Mouse (Mus musculus): ENCODE data around the gene Slc25a27. TPM values are rescaled to one million over a fixed set of nuclear protein-coding genes. Genes with fewer than 3 reads are reported as not detected.

The Slc25a27 gene
- total RNA-seq, 2 experiments from 2014 or later = 1.7 to 3.2 TPM

DNA sequence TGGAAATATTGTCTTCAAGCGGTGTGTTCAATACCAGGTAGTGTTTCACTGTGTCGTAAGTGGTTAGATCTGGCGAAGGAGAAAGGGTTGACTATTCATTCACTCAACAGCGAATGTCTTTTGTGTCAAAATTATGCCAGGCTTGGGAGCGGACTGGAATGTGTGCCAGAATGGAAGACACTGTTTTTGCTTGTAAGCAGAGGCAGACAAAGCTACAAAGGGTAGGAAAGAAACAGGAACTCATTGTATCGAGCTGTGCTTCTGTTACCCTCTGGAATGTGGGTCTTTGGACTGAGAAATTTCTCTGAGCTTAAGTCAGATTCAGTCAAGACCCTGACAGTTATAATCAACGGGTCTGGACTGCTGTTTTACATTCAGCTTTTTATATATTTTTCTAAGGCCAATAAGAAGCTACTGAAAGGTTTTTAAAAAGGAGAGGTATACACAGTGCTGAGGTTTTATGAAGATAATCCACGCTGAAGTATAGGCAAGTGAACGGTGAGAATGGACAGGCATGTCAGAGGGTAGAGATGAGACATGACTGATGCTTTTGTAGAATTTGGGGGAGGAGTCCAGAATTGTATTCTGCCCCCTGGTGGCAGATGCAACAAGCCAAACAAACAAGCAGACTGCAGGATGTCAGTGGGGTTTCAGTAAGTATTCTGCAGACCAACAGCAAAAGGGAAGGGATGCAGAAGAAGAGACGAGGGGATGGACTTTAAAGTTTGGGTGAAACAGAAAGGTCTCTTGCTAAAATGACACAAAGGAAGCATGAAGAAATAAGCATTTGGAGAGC, 17.2 kb downstream of the Slc25a27 start:
- peak in 1 of 2 experiments; percentile 35 for DNase-seq

DNA sequence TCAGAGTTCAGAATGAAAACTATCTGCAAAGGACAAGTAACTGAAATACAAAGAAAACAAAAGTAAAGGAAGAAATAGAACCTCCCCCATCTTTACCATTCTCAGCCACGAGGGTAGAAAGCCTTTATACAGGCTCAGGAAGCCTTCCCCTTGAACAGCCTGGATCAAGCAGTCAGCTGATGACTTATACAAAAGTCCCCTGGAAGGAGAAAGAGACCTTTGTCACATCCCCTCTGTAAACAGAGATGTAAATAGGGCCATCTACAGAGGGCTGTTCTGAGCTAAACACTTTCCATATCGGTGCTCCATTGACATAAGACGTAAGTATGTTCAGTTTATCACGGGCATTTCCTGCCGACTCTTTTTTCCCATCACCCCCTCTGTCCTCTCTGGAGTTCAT, 20.1 kb downstream of the Slc25a27 start:
- no peak for DNase-seq

DNA sequence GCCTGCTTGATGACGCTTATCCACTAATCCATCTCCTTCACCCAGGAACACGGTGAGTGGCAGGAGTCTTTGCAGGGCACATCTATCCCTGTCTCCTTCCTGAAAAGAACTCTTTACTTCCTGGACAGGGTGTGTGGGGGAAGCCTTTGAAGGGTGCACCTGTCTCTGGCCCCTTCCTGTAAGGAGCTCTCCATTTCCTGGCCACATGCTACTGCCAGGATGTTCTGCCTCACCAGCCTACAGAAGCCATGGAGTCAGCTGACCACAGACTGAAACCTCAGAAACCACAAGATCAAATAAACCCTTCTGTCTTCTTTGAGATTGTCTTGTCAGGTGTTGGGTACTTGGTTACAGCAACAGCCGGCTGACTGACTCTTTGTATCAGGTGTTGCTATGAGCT, 21.9 kb downstream of the Slc25a27 start:
- no peak for DNase-seq

DNA sequence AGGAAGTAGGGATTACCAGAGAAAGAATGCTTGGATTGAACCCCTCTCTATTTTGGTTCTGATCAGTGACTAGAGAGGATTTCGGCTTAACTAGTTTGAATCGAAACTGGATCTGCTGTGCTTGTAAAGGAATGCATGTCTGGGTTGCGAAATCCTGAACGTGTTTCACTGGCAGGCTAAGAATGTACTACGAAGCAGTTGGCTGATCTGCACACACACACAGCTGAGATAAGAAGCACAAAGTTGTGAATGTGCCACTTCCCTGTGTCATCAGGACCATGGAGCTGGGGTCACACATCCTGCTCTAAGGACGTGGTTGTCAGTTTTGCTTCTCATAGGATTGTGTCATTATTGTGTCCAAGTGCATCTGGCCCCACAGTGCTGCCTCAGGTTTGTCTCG, 22.6 kb downstream of the Slc25a27 start:
- peak; percentile 42 to 57 for DNase-seq

DNA sequence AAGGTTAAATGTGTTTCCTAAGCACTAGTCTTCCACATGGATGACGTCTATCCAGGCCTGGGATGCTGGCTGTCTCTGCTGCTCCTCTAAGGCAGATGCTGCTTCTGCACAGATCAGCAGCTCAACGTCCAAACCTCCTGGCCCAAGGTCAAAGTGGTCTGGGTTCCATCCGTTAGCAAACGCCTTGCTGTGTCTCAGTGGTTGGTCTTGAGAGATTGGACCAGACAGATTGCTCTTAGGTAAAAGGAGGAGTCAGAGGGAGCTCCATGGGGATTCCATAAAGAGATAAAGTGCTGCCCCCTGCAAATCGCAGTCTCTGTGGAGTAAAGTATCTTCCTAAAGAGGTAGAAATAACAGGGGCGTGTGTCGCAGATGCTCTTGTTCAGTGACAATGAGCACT, 23.8 kb downstream of the Slc25a27 start:
- no peak for DNase-seq

DNA sequence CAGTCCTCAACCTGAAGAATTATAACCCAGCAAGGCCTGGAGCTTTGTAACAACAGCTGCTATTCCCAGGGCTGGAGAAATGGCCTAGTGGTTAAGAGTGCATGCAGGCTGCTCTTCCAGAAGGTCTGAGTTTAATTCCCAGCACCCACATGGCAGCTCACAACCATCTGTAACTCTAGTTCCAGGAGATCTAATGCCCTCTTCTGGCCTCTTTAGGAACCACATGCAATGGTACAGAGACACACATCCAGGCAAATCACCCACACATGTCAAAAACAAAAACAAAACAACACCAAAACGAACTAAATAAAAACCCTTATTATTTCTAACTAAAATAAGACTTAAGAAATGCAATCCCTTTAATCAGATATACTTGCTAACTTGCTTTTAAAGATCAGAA, 26.2 kb downstream of the Slc25a27 start:
- DNase-seq = no peak

DNA sequence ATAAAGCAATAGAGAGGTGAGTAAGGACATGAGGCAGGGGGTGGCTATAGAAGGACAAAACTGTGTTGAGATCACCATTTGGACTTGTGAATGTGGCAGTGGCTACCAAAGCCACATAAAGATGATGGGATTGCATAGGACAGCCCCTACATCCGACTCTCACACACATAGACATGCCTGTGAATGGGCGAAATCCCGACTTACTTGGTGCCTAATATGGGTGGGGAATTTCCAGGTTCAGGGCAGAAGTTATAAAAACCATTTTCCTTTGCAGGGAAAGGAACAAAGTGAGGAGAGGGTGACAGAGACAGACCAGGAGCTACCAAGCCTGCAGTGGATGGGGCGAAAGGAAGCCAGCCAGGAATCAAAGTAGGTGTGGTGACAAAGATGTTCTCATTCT, 29.9 kb downstream of the Slc25a27 start:
- DNase-seq = no peak

DNA sequence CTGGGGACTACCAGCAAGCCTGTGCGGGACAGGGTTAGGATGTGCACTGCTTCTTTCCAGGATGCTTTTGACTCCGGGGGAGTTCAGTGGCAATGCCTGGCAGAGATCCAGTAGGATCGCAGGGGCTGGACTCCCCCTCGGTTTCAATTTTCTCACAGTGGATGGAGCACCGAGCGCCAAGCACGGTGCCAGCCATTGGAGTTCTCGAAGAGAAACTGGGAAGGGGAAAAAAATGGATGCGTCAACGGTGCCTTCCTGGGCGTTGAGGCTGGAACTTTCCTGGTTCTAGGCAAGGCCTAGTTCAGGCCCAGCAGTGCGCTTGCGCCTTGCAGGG, 36.6 kb downstream of the Slc25a27 start:
- DNase-seq = no peak

DNA sequence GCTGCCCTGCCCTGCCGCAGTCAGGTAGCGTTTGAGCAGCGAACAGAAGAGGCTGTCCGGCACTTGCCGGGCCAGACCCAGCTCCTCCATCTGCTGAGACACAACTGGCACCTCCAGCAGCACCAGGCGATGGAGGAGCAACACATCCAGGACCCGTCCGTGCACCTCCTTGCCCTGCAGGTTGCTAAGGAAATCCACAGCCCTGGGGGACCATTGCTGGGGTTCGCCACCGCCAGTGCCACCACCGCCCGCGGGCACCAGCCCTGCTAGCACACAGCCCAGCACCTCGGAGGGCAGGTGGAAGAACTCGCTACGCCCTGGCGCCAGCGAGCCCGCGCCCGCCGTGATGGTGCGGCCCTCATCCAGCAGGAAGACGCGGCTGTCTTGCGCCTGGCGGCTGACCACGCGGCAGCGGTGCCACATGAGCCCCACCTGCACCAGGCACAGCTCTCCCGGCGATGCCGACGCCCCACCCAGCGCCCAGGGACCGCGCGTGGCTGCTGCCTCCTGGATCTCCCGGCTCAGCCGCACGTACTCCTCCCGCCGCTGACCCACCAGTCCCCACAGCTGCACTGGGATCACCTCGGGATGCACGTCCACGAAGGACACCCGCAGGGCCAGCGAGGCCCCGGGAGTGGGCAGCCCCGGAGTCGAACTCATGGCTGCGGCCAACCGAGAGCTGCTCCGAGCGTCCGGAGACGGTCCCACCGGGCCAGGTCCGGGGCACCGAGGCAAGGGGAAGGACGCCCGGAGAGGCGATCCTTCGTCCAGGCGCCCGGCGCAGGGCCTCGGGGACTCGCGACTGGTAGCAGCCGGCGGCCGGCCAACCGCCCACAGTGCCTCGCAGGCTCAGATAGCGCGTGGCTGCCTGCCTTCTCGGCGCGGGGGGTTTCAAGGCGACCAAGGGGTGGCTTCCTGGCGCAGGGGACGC, 37.3 kb downstream of the Slc25a27 start, which contains the start of gene Tdrd6:
Gene Tdrd6 (minus strand): TSS at position 804 of the 931 bp plus-strand sequence.
- DNase-seq = no peak

DNA sequence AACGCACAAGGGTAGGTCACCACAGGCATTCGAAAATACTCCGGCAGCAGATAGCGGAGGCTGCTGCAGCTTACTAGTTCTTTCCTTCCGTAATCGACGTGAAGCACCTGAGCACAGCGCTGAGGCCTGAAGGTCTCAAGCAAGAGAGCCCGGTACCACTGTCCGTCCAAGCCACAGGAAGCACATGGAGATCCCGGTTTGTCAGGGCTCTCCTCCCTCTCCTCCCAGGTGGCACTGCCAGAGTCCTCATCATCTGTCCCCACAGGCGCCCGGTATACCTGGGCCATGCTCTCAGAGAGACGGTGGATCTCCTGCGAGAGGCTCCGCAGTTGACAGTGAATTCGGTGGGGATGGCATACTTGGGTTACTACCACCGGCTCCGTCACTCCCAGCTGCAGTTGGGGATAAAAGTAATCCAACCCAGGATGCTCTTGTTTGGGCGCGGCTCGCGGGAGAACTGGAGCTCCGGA, 38.0 kb downstream of the Slc25a27 start:
- no peak for DNase-seq

DNA sequence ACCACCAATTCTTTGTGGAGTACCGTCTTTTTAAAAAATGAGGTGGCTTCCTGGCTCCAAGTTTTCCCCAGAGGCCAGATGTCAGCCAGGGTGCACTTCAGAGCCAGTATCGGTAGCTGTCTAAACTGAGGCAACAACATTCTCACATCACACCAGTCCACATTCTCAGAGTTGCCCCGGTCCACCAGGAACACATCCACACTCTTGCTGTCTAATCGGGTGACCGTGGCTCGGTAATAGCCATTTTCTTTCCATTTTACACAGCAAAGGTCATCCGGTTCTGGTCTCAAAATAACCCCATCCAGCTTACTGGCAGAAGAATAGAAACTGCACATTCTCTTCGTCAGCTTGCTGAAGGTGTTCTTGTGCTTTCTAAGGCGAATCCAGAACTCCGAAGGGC, 38.8 kb downstream of the Slc25a27 start:
- DNase-seq = no peak

DNA sequence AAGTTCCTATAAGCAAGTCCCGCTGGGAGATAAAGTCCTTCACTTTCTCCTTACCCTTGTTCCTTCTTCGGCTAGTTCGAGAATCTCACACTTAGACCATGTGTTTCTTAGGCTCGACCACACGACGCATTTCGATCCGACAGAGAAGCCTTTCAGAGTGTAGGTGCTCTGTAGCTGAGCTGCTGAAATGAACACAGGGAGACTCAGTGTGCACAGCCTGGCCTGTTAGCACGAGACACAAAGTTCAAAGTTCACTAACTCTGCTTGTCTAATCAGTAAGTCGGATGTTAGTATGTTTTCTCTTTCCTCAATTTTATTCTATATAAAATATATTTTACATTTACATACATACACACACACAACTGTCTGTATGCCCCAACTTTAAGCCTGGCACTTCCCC, 44.9 kb downstream of the Slc25a27 start:
- no peak for DNase-seq

DNA sequence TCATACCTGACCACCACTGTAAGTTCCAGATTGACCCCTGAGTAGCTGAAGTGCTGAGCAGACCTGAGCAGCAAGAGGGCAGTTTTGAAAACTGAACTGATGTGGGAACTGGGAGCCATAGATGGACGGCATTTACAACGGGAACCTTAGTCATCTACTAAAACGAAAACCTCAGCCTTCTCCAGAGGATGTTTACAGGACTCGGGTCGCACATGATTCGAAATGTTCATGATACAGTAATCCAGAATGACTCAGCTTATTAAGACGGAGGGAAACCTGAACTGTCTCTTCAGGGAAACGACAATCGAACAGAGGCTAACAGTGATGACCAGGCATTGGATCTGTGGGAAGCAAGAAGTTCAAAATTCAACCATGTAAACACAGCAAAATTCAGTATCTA, 47.9 kb downstream of the Slc25a27 start:
- no peak for DNase-seq

DNA sequence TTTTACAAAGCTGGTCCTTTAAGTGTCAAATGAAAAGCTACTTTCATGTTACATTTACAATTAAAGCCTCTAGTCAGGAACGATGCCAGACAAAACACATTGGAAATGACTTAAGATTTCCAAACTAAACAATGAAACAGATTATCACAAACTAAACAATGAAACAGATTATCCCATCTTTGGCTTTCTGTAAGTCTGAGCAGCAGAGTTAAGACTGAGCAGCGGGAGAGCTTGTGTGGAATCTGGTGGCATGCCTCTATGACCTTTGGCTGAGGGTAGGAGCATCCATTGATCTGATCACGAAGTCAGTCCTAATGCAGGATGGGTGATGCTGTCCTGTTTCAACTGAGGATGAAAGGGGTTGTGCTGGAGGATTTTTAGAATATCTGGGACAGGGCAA, 54.8 kb downstream of the Slc25a27 start:
- DNase-seq = no peak

DNA sequence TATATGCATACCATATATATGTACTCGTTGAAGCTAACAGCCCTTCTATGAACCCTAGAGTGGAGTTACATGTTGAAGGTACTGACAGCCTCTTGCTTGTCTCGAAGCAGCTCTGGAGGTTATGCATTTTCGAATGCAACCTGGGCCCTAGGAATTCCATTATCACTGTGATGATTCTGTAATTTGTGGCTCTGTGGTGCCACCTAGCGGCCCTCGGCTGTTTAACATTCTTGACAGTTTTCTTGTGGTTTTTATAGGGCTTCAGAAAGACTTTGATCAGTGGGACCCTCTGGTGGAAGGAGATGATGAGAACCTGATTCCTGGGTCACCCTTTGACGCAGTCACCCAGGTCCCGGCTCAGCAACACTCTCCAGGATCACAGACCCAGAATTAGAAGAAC, 55.4 kb downstream of the Slc25a27 start:
- DNase-seq = peak; percentile 6 to 77

DNA sequence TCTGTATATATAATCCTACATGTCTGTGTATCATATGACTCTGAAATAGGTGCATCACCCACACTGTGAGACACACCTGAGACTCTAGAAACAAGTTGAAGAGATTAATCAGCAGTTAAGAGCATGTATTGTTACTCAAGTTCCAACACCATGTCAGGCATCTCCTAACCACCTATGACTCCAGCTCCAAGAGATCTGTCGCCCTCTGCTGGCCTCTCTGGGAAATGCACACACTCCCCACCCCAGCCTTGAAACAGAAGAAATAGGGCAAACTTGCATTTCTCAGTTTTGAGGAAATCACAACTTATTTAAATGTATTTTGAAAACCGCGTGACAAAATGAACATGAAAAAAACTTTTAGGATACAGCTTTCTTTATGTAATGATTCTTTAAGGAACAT, 60.3 kb downstream of the Slc25a27 start:
- peak; percentile 59 to 87 for DNase-seq

DNA sequence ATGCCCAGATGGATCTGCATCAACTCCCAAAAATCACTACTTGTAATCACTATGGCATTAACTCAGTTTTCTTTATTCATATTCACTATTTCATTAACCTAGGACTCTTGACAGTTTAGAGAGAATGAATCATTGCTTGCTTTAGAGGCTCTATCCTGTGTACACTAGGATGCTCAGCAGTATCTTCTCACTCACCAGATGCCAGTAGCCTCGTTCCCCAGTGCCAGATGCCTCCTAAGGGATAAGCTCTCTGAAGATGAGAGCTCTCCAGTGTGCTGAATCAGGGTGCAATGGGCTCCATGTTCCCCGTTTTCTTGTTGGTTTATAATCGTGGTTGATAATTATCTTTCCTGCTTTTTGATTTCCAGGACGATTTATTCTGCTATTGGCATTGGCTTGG, 68.3 kb downstream of the Slc25a27 start:
- DNase-seq = no peak

DNA sequence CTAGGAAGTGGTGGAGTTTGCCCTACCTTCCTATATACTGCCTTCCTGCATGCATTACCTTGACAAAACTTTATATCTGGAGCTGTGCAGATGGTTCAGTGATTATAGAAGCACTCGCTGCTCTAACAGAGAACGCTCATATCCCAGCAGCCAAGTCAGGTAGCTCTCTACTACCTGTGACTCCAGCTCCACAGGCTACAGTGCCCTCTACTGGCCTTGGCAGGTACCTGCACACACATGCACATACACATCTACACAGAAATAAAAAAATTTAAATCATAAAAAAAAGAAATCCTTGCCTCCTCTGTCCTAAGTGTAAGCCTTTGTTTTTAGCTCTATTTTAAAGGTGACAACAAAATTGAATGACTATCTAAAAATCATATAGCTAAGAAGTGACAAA, 69.3 kb downstream of the Slc25a27 start:
- no peak for DNase-seq

DNA sequence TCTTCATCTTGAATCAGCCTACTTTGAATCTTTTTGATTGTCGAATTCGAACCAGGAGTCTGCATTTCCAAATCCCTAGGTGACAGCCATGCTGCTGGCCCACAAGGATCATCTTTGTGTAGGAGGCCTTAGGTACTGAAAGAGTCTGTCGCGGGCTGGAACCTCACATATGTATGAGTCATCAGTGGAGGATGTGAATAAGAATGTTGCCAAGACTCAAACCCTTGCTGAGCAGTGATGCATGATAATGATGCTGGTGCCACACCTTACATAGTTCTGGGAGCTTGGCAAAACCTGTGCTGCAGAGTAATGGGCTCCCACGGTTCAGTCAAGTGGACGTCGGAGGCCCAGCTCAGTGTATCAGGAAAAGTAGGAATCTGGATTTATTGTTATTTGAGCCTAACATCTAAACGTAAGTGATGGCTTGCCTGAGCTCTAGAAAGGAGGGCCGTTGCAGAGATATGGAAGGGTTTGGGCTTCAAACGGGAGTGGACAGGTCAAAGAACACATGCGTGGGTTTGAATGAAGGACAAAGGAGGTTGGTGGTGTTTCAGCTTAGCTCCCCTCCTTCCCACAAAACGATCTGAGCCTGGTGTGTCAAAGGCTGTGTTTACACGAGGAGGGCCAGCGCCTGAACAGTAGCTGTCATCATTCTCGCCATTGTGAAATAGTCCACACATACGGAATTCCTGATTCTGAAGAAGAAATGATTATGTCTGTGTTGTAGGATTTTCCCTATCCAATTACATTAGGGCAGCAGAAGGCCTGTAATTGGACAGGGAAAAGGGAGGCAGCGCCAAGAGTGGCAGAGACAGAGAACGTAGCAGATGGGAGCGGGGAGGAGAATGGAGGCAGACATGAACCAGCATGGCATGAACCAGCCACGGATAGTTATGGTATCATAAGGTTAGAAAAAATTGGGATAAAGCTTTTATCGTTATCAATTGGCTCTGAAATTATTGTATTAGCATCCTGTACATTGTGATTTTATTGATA, 74.4 kb downstream of the Slc25a27 start:
- no peak for DNase-seq
